Mouse (Mus musculus): ENCODE data around the gene Sept3. TPM values are rescaled to one million over a fixed set of nuclear protein-coding genes. Genes with fewer than 3 reads are reported as not detected.

The Sept3 gene
- polyA plus RNA-seq, 1 experiment, result not detected

DNA sequence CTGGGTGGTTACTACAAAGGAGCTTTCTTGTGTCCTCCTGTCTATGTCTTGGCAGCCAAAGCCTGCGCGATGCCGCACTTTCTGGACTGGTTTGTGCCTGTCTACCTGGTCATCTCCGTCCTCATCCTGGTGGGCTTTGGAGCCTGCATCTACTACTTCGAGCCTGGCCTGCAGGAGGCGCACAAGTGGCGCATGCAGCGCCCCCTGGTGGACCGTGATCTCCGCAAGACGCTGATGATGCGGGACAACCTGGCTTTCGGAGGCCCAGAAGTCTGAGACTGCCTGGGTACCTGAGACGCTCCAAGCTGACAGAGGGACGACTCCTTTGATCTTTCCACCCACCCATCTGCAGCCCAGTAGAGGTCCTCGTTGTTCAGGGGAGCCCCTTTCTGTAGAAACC lies 15.2 kb upstream of the Sept3 start:
- Histone ChIP-seq H3K27me3 (ENCODE audit: control insufficient read depth) (peaks cover 11% of the 10 kb centered on the region), H3K36me3 (ENCODE audit: control insufficient read depth) (no peaks in the 10 kb centered on the region), H3K4me1 (ENCODE audit: control insufficient read depth) (no peaks in the 10 kb centered on the region; the same call in 1 of the 2 replicates), H3K9me3 (ENCODE audit: control insufficient read depth, low read length) (no peaks in the 10 kb centered on the region), H3K4me3 (replicated peaks) (no peak overlapping the region)
- TF ChIP-seq GATA1 (IDR thresholded peaks at IDR 0.05; ENCODE audit: low read length), result no peak
- no peak for TF ChIP-seq TAL1 (IDR thresholded peaks at IDR 0.05; ENCODE audit: low read length)

DNA sequence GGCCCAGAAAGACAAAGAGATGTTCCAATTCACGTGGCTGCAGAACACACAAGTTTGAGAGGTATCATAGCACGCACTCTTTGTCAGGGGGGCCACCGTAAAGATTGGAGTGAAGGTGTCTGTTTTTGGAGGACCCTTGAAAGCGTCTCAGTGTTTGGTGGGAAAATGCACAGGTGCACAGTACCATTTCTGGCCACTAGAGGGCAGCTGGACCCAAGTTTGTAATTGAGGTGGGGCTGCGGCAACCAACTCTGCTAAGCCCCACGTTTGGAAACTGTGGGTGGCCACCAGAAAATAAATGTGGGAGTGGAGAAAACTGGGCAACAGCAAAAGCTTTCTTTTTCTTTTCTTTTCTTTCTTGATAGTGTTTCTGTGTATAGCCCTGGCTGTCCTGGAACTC lies 8.3 kb upstream of the Sept3 start:
- H3K4me1 ChIP-seq (ENCODE audit: control insufficient read depth), result no peaks in the 10 kb centered on the region
- TF ChIP-seq TAL1 (IDR thresholded peaks at IDR 0.05; ENCODE audit: low read length) (no peak), GATA1 (IDR thresholded peaks at IDR 0.05; ENCODE audit: low read length) (no peak)
- H3K4me3 ChIP-seq (replicated peaks), result no peak overlapping the region
- no peaks in the 10 kb centered on the region for H3K36me3 ChIP-seq (ENCODE audit: control insufficient read depth)
- H3K27me3 ChIP-seq (ENCODE audit: control insufficient read depth), result no peaks in the 10 kb centered on the region
- no peaks in the 10 kb centered on the region for H3K9me3 ChIP-seq (ENCODE audit: control insufficient read depth, low read length)

GRCm38 (mm10) chr15:82268185-82268584 lies 6.5 kb upstream of the Sept3 start:
- Histone ChIP-seq H3K4me1 (ENCODE audit: control insufficient read depth) (no peaks in the 10 kb centered on the region), H3K36me3 (ENCODE audit: control insufficient read depth) (no peaks in the 10 kb centered on the region), H3K27me3 (ENCODE audit: control insufficient read depth) (peaks cover 7% of the 10 kb centered on the region), H3K4me3 (replicated peaks) (no peak overlapping the region), H3K9me3 (ENCODE audit: control insufficient read depth, low read length) (no peaks in the 10 kb centered on the region)
- TF ChIP-seq TAL1 (IDR thresholded peaks at IDR 0.05; ENCODE audit: low read length), result no peak
- TF ChIP-seq GATA1 (IDR thresholded peaks at IDR 0.05; ENCODE audit: low read length), result no peak

DNA sequence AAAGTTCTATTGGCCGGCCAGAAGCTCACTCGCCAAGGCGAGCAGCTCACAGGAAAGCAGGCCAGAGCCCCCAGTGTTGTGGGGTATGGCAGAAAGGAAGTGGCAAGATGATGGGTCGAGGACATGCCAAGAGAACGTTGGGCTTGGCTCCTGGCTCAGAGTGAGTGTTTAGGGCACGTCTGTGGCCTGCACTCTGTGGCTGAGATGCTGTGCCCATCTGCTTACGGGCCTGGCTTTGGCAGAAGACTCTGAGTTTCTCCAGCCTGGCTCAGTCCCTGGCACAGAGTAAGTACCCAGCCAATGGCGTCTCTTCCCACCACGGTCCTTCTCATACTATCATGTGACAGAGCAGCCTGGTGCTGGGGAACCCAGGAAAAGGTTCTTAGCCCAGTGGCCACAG lies 5.9 kb upstream of the Sept3 start:
- no peak for TF ChIP-seq TAL1 (IDR thresholded peaks at IDR 0.05; ENCODE audit: low read length)
- TF ChIP-seq GATA1 (IDR thresholded peaks at IDR 0.05; ENCODE audit: low read length), result no peak
- Histone ChIP-seq H3K4me3 (replicated peaks) (no peak overlapping the region), H3K27me3 (ENCODE audit: control insufficient read depth) (peaks cover 13% of the 10 kb centered on the region), H3K9me3 (ENCODE audit: control insufficient read depth, low read length) (no peaks in the 10 kb centered on the region), H3K36me3 (ENCODE audit: control insufficient read depth) (no peaks in the 10 kb centered on the region), H3K4me1 (ENCODE audit: control insufficient read depth) (no peaks in the 10 kb centered on the region)

- no peak for TF ChIP-seq GATA1 (IDR thresholded peaks at IDR 0.05; ENCODE audit: low read length)
- TF ChIP-seq TAL1 (IDR thresholded peaks at IDR 0.05; ENCODE audit: low read length), result no peak
- H3K9me3 ChIP-seq (ENCODE audit: control insufficient read depth, low read length), result no peaks in the 10 kb centered on the region
- no peaks in the 10 kb centered on the region for H3K36me3 ChIP-seq (ENCODE audit: control insufficient read depth)
- H3K27me3 ChIP-seq (ENCODE audit: control insufficient read depth), result peaks cover 37% of the 10 kb centered on the region
- H3K4me1 ChIP-seq (ENCODE audit: control insufficient read depth), result peaks cover 3% of the 10 kb centered on the region
- H3K4me3 ChIP-seq (replicated peaks), result no peak overlapping the region
These were observed 3.5 kb upstream of the Sept3 start for GRCm38 (mm10) chr15:82271201-82271600.

- H3K36me3 ChIP-seq (ENCODE audit: control insufficient read depth), result no peaks in the 10 kb centered on the region
- TF ChIP-seq TAL1 (IDR thresholded peaks at IDR 0.05; ENCODE audit: low read length) (no peak), GATA1 (IDR thresholded peaks at IDR 0.05; ENCODE audit: low read length) (no peak)
These were observed 2.4 kb upstream of the Sept3 start for GRCm38 (mm10) chr15:82272295-82272694.

GRCm38 (mm10) chr15:82274927-82275901 lies 521 bp downstream of the Sept3 start:
- peaks cover 56% of the 10 kb centered on the region for H3K27me3 ChIP-seq (ENCODE audit: control insufficient read depth)
- no peak for TF ChIP-seq GATA1 (IDR thresholded peaks at IDR 0.05; ENCODE audit: low read length)
- no peak for TF ChIP-seq TAL1 (IDR thresholded peaks at IDR 0.05; ENCODE audit: low read length)
- H3K4me3 ChIP-seq (replicated peaks), result no peak overlapping the region

More at GRCm38 (mm10) chr15:82272295-82272694, 2.4 kb upstream of the Sept3 start:
- Histone ChIP-seq H3K4me1 (ENCODE audit: control insufficient read depth) (peaks cover 3% of the 10 kb centered on the region), H3K27me3 (ENCODE audit: control insufficient read depth) (peaks cover 48% of the 10 kb centered on the region), H3K4me3 (replicated peaks) (no peak overlapping the region), H3K9me3 (ENCODE audit: control insufficient read depth, low read length) (no peaks in the 10 kb centered on the region)

GRCm38 (mm10) chr15:82277591-82277990 lies 2.9 kb downstream of the Sept3 start:
- peaks cover 52% of the 10 kb centered on the region for H3K27me3 ChIP-seq (ENCODE audit: control insufficient read depth)

More at GRCm38 (mm10) chr15:82274927-82275901, 521 bp downstream of the Sept3 start:
- no peaks in the 10 kb centered on the region for H3K36me3 ChIP-seq (ENCODE audit: control insufficient read depth)
- no peaks in the 10 kb centered on the region for H3K9me3 ChIP-seq (ENCODE audit: control insufficient read depth, low read length)
- peaks cover 3% of the 10 kb centered on the region for H3K4me1 ChIP-seq (ENCODE audit: control insufficient read depth)

DNA sequence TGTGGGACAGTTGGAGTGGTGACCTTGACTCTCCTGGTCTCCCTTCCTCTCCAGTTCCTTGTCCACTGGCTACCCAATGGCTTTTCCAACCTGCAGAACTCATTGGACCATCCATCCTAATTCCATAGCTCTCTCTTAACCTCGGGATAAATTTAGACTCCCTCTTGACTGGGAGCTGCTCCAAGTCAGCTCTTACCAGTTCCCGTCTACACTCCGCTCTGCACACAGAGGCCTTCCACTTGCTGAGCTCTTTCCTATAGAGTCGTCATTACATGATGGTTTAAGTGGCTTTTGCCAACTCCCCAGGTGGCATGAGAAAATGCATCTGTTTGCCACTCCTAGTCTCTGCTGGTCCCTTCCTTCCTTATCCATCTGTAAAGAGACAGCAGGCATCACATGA lies 5.9 kb downstream of the Sept3 start:
- Histone ChIP-seq H3K4me3 (replicated peaks) (no peak overlapping the region), H3K27me3 (ENCODE audit: control insufficient read depth) (peaks cover 27% of the 10 kb centered on the region), H3K4me1 (ENCODE audit: control insufficient read depth) (no peaks in the 10 kb centered on the region), H3K9me3 (ENCODE audit: control insufficient read depth, low read length) (no peaks in the 10 kb centered on the region), H3K36me3 (ENCODE audit: control insufficient read depth) (no peaks in the 10 kb centered on the region)
- TF ChIP-seq TAL1 (IDR thresholded peaks at IDR 0.05; ENCODE audit: low read length), result no peak
- TF ChIP-seq GATA1 (IDR thresholded peaks at IDR 0.05; ENCODE audit: low read length), result no peak

More at GRCm38 (mm10) chr15:82277591-82277990, 2.9 kb downstream of the Sept3 start:
- no peak overlapping the region for H3K4me3 ChIP-seq (replicated peaks)
- peaks cover 3% of the 10 kb centered on the region for H3K4me1 ChIP-seq (ENCODE audit: control insufficient read depth)
- TF ChIP-seq TAL1 (IDR thresholded peaks at IDR 0.05; ENCODE audit: low read length) (no peak), GATA1 (IDR thresholded peaks at IDR 0.05; ENCODE audit: low read length) (no peak)
- H3K36me3 ChIP-seq (ENCODE audit: control insufficient read depth), result no peaks in the 10 kb centered on the region
- H3K9me3 ChIP-seq (ENCODE audit: control insufficient read depth, low read length), result no peaks in the 10 kb centered on the region
